Mouse (Mus musculus): ENCODE results near the gene Vmn1r101. TPM values are rescaled to one million over a fixed set of nuclear protein-coding genes. Genes with fewer than 3 reads are reported as not detected.

Vmn1r101 gene
- polyA plus RNA-seq (2021; fragmentation: Nextera tagmentation) = not detected in 2 replicates
- long read RNA-seq, experiment 1 = 0 reads
- long read RNA-seq, experiment 2 = 0 reads

GRCm38 (mm10) chr7:20442493-20442892 is at the start of gene Vmn1r101:
Gene Vmn1r101, minus strand, starts transcription at chr7:20442593.

GRCm38 (mm10) chr7:20474825-20475224 is 32.4 kb upstream of the Vmn1r101 start, which contains the start of gene Gm10670:
Gene Gm10670, minus strand, starts transcription at chr7:20474925.

GRCm38 (mm10) chr7:20417642-20418041 is 24.8 kb downstream of the Vmn1r101 start, which contains the start of gene Vmn1r100:
Gene Vmn1r100, plus strand, starts transcription at chr7:20417942.

Other genes starting within 250 kb of the Vmn1r101 start
- gene Vmn1r95, start 248.9 kb downstream of the Vmn1r101 start, polyA plus RNA-seq (2021; fragmentation: Nextera tagmentation) = not detected in 2 replicates
- gene Gm6164, start 237.0 kb downstream of the Vmn1r101 start, polyA plus RNA-seq (2021; fragmentation: Nextera tagmentation) = not detected in 2 replicates
- not detected in 2 replicates for gene Gm4498, start 208.8 kb downstream of the Vmn1r101 start, polyA plus RNA-seq (2021; fragmentation: Nextera tagmentation)
- gene Gm5890, start 179.8 kb downstream of the Vmn1r101 start, polyA plus RNA-seq (2021; fragmentation: Nextera tagmentation) = not detected in 2 replicates
- not detected in 2 replicates for gene Gm4133, start 108.5 kb downstream of the Vmn1r101 start, polyA plus RNA-seq (2021; fragmentation: Nextera tagmentation)
- not detected in 2 replicates for gene Gm5728, start 67.2 kb downstream of the Vmn1r101 start, polyA plus RNA-seq (2021; fragmentation: Nextera tagmentation)
- gene Vmn1r100, start 24.7 kb downstream of the Vmn1r101 start, polyA plus RNA-seq (2021; fragmentation: Nextera tagmentation) = not detected in 2 replicates
- not detected in 2 replicates for gene Gm10670, start 32.3 kb upstream of the Vmn1r101 start, polyA plus RNA-seq (2021; fragmentation: Nextera tagmentation)
- gene Vmn1r103, start 67.9 kb upstream of the Vmn1r101 start, polyA plus RNA-seq (2021; fragmentation: Nextera tagmentation) = not detected in 2 replicates
- not detected in 2 replicates for gene Vmn1r104, start 91.2 kb upstream of the Vmn1r101 start, polyA plus RNA-seq (2021; fragmentation: Nextera tagmentation)
- gene Gm5726, start 103.2 kb upstream of the Vmn1r101 start, polyA plus RNA-seq (2021; fragmentation: Nextera tagmentation) = not detected in 2 replicates
- not detected in 2 replicates for gene Gm4141, start 133.6 kb upstream of the Vmn1r101 start, polyA plus RNA-seq (2021; fragmentation: Nextera tagmentation)
- gene Gm4513, start 156.4 kb upstream of the Vmn1r101 start, polyA plus RNA-seq (2021; fragmentation: Nextera tagmentation) = not detected in 2 replicates
- not detected in 2 replicates for gene Vmn1r107, start 226.3 kb upstream of the Vmn1r101 start, polyA plus RNA-seq (2021; fragmentation: Nextera tagmentation)